Mouse (Mus musculus): ENCODE results near the gene Ugt1a10.

The Ugt1a10 gene

GRCm38 (mm10) chr1:88255466-88255857, 200.3 kb downstream of the Ugt1a10 start:
- in situ Hi-C loops (cut with MboI): no loop called here

DNA sequence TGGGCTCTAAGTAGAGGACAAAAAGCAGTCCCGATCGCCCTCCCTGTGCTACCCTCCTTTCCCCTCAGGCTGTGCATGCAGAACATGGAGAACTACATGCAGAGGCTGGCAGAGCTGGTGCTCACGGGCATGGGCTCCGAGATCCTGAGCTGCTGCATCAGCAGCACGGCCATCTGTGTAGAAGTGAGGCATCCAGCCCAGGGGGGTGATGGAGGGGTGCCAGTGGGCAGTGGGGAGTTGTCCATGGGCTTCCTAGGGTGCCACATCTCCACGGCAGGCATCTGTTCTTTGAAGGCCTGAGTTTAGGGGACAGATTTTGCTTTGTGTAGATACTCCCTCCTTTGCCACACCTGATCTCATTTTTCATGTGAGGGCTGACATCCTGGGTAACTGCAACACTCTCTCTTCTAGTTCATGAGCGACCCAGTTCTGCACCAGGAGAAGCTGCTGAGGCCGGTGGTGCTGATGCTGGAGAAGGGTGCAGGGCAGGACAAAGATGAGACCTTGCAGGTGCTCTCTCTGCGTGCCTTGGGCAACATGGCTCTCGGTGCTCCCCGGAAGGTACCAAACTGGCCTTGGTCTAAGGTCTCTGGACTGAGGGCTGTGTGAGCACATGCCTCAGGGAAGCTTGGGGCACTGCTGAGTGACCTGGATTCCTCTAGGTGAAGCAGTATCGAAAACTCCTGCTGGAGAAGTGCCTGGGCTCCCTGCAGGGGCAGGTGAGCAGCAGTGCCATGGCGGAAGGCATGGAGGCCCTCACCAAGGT, 201.0 kb downstream of the Ugt1a10 start:
- in situ Hi-C loops (cut with MboI): no loop called here

GRCm38 (mm10) chr1:88256886-88257663, 201.9 kb downstream of the Ugt1a10 start:
- in situ Hi-C loops (cut with MboI): no loop called here

DNA sequence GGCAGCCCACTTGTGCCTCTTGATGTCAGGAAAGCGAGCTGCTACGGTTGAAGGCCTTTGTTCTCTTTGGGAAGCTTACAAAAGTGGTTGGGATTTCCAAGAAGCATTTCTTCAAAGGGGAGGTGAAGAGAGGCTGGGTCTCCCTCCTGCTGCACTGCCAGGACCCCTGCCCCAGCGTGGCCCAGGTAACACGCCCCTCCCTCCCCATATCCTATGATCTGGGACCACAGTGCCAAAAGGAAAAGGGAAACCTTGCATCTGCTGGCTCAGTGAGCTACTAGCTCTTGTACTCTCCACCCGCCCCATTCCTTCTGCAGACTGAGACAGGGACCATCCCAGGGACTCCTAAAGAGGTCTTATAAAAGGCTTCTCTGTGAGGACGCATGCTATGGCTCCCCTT, 202.5 kb downstream of the Ugt1a10 start:
- in situ Hi-C loops (cut with MboI): no loop called here

- in situ Hi-C loops (cut with MboI): no loop called here
Measured at GRCm38 (mm10) chr1:88258361-88258760, 203.2 kb downstream of the Ugt1a10 start.

DNA sequence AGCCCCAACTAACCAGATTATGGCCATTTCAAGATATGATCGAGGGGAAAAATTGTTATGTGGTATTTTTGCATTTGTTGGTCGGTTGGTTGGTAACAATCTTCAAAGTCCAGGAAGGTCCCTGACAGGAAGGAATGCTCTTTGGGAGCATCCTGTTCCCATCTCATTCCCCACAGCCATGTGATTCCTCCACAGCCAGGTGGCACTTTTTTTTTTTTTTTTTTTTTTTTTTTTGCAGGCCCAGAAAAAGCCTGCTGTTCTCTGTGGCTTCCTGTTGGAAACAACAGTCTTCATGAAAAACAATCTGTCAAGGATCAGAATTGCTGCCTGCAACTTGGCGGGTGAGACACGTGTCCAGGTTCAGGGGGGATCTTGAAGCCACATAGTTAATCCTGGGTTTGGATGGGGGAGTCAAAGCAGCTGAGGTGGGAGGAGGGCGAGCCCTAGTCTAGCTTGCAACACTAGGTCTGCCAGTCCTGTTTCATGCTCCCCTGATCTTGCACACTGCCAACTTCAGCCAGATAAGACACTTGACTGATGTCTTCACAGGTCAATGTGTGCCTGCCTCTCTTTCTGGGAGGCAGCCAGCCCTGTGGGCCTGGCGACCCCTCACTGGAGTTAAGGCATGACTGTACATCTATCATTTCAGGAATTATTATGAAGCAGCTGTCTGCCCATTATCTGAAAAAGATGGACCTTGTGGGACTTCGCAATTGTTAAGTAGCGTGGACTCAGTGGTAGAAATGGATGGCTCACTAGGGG, 203.9 kb downstream of the Ugt1a10 start:
- in situ Hi-C loops (cut with MboI): no loop called here

DNA sequence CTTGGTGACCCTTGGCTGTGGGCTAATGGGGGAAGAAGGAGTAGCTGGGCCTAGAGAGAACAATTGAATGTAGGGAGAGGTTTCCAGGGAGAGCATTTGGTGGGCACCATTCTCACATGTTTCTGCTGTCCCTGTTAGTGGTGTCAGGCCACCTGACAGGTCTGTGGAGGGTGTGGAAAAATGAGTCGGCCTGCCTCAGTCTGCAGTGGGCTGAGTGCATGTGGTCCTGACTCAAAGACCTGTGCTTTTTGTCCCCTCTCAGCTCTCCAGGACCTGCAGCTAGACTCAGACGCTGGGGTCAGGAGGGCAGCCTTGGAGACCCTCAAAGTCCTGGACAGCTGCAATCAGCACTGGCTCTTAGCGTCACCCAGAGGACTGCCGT, 204.4 kb downstream of the Ugt1a10 start:
- in situ Hi-C loops (cut with MboI): no loop called here

GRCm38 (mm10) chr1:88260114-88260513, 204.9 kb downstream of the Ugt1a10 start:
- in situ Hi-C loops (cut with MboI): no loop called here

DNA sequence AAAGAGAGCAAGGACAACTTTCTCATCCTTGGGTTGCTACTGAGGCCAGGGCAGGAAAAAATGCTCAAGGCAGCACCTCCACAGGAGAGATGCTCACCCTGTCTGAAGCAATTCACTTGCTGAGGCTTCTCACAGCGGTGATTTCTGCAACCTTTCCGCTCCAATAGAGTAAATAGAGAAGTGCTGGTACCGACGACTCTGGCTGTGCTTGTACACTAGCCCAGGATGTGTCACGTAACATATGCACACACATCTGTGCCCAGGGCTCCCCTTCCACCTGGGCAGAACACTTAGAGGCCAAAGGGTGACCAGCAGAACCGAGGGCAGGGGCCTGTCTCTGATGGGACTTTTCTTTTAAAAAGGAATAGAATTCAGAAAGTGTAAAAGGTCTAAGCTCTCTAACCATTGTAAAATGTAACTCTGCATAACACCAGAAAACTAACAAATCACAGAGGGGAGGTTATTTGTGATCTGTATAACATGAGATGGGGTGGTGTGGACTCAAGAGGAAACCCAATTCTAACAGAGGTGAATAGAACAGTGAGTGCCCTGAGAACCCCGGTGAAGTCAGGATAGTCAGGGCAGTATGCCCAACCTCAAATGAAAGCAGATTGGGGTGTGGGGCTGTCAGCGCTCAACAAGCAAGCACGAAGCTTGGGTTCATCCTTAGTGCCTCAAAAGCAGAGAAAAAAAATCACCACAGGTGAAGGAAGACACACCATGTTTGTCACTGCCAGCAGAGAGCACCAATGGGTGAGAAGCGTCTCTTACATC, 205.6 kb downstream of the Ugt1a10 start:
- in situ Hi-C loops (cut with MboI): no loop called here

GRCm38 (mm10) chr1:88261706-88262105, 206.5 kb downstream of the Ugt1a10 start:
- in situ Hi-C loops (cut with MboI): no loop called here

DNA sequence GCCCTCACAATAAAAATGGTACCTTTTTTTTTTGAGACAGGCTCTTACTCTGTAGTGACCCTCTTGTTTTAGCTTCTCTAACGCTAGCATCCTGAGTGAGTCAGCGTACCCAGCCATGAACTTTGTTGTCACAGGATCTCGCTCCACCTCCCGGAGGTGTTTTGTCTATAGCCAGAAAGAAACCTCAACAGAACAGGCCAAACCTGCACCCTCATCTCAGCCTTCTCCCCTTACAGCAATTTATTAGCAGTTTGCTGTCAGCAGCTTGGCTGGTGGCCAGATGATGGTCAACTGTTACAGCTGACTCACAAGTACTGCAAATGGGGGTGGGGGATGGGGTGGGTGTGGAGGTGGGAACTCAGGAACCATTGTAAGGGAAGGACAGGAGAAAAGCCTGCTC, 207.1 kb downstream of the Ugt1a10 start:
- in situ Hi-C loops (cut with MboI): no loop called here

- in situ Hi-C loops (cut with MboI): no loop called here
Measured at GRCm38 (mm10) chr1:88262961-88263360, 207.8 kb downstream of the Ugt1a10 start.

GRCm38 (mm10) chr1:88263778-88264177, 208.6 kb downstream of the Ugt1a10 start:
- in situ Hi-C loops (cut with MboI): no loop called here

- in situ Hi-C loops (cut with MboI): no loop called here
Measured at GRCm38 (mm10) chr1:88264237-88264868, 209.2 kb downstream of the Ugt1a10 start.

- in situ Hi-C loops (cut with MboI): no loop called here
Measured at GRCm38 (mm10) chr1:88264869-88265240, 209.7 kb downstream of the Ugt1a10 start.

- in situ Hi-C loops (cut with MboI): no loop called here
Measured at GRCm38 (mm10) chr1:88266123-88266522, 210.9 kb downstream of the Ugt1a10 start.

GRCm38 (mm10) chr1:88267489-88267888, 212.3 kb downstream of the Ugt1a10 start:
- in situ Hi-C loops (cut with MboI): no loop called here

GRCm38 (mm10) chr1:88268070-88268469, 212.9 kb downstream of the Ugt1a10 start:
- in situ Hi-C loops (cut with MboI): no loop called here
